Mouse (Mus musculus): Measurements from ENCODE around the gene Ube2q2. TPM values are rescaled to one million over a fixed set of nuclear protein-coding genes. Genes with fewer than 3 reads are reported as not detected.
"Not testable (repeated sequence)": the region's sequence is repeated elsewhere in the genome, so short reads cannot be mapped to it uniquely, and the experiment has no call there.

Gene Ube2q2
- polyA plus RNA-seq, 1 experiment, result not detected

- Histone ChIP-seq H3K27ac (ENCODE audit: insufficient read depth, low read depth, low read length) (no peak overlapping the region), H3K4me1 (ENCODE audit: control insufficient read depth, insufficient read depth, low read length) (no peaks in the 10 kb centered on the region), H3K4me3 (ENCODE audit: insufficient read depth, low read depth, low read length) (no peak overlapping the region)
- no peak for TF ChIP-seq CTCF (IDR thresholded peaks at IDR 0.05; ENCODE audit: insufficient read depth, low read depth, low read length)
- TF ChIP-seq POLR2A (IDR thresholded peaks at IDR 0.05; ENCODE audit: insufficient read depth, low read depth, low read length), result no peak
- 90% methylated on average over 4 of the region's 4 CpGs for WGBS
These were observed 79.5 kb downstream of the Ube2q2 start for GRCm38 (mm10) chr9:55228149-55228548.

- no peak overlapping the region for H3K4me3 ChIP-seq (ENCODE audit: insufficient read depth, low read depth, low read length)
- WGBS, result 81% methylated on average over 10 of the region's 10 CpGs
- no peak overlapping the region for H3K27ac ChIP-seq (ENCODE audit: insufficient read depth, low read depth, low read length)
- no peak for TF ChIP-seq POLR2A (IDR thresholded peaks at IDR 0.05; ENCODE audit: insufficient read depth, low read depth, low read length)
- TF ChIP-seq CTCF (IDR thresholded peaks at IDR 0.05; ENCODE audit: insufficient read depth, low read depth, low read length), result no peak
- H3K4me1 ChIP-seq (ENCODE audit: control insufficient read depth, insufficient read depth, low read length), result no peaks in the 10 kb centered on the region
These were observed 80.4 kb downstream of the Ube2q2 start for GRCm38 (mm10) chr9:55229010-55229409.

- H3K4me3 ChIP-seq (ENCODE audit: insufficient read depth, low read depth, low read length), result no peak overlapping the region
- no peaks in the 10 kb centered on the region for H3K4me1 ChIP-seq (ENCODE audit: control insufficient read depth, insufficient read depth, low read length)
- WGBS, result 77% methylated on average over 6 of the region's 6 CpGs
- H3K27ac ChIP-seq (ENCODE audit: insufficient read depth, low read depth, low read length), result no peak overlapping the region
- no peak for TF ChIP-seq CTCF (IDR thresholded peaks at IDR 0.05; ENCODE audit: insufficient read depth, low read depth, low read length)
These were observed 82.9 kb downstream of the Ube2q2 start for GRCm38 (mm10) chr9:55231544-55231943.

- Histone ChIP-seq H3K4me1 (ENCODE audit: control insufficient read depth, insufficient read depth, low read length) (no peaks in the 10 kb centered on the region), H3K27ac (ENCODE audit: insufficient read depth, low read depth, low read length) (no peak overlapping the region), H3K4me3 (ENCODE audit: insufficient read depth, low read depth, low read length) (no peak overlapping the region)
- WGBS, result 89% methylated on average over 5 of the region's 5 CpGs
- no peak for TF ChIP-seq POLR2A (IDR thresholded peaks at IDR 0.05; ENCODE audit: insufficient read depth, low read depth, low read length)
- TF ChIP-seq CTCF (IDR thresholded peaks at IDR 0.05; ENCODE audit: insufficient read depth, low read depth, low read length), result no peak
These were observed 83.5 kb downstream of the Ube2q2 start for GRCm38 (mm10) chr9:55232110-55232509.

DNA sequence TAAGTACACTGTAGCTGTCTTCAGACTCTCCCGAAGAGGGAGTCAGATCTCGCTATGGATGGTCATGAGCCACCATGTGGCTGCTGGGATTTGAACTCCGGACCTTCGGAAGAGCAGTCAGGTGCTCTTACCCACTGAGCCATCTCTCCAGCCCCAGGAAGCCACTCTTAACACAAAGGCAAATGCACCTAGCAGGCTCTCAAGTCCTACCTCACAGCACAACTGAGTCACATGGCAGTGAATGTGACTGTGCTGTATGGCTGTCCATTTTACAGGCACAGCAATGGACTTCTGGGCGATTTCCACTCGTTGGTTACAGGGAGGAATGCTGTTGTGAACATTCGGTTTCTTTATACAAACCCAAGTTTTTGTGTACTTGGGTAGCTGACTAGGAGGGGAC, 83.9 kb downstream of the Ube2q2 start:
- Histone ChIP-seq H3K27ac (ENCODE audit: insufficient read depth, low read depth, low read length) (no peak overlapping the region), H3K4me3 (ENCODE audit: insufficient read depth, low read depth, low read length) (no peak overlapping the region), H3K4me1 (ENCODE audit: control insufficient read depth, insufficient read depth, low read length) (no peaks in the 10 kb centered on the region)
- TF ChIP-seq CTCF (IDR thresholded peaks at IDR 0.05; ENCODE audit: insufficient read depth, low read depth, low read length), result no peak
- no peak for TF ChIP-seq POLR2A (IDR thresholded peaks at IDR 0.05; ENCODE audit: insufficient read depth, low read depth, low read length)
- 77% methylated on average over 7 of the region's 7 CpGs for WGBS

GRCm38 (mm10) chr9:55233076-55233475, 84.4 kb downstream of the Ube2q2 start:
- not testable (repeated sequence) for H3K4me3 ChIP-seq (ENCODE audit: insufficient read depth, low read depth, low read length); H3K4me1 ChIP-seq (ENCODE audit: control insufficient read depth, insufficient read depth, low read length); H3K27ac ChIP-seq (ENCODE audit: insufficient read depth, low read depth, low read length)
- WGBS, result 67% methylated on average over 11 of the region's 11 CpGs

DNA sequence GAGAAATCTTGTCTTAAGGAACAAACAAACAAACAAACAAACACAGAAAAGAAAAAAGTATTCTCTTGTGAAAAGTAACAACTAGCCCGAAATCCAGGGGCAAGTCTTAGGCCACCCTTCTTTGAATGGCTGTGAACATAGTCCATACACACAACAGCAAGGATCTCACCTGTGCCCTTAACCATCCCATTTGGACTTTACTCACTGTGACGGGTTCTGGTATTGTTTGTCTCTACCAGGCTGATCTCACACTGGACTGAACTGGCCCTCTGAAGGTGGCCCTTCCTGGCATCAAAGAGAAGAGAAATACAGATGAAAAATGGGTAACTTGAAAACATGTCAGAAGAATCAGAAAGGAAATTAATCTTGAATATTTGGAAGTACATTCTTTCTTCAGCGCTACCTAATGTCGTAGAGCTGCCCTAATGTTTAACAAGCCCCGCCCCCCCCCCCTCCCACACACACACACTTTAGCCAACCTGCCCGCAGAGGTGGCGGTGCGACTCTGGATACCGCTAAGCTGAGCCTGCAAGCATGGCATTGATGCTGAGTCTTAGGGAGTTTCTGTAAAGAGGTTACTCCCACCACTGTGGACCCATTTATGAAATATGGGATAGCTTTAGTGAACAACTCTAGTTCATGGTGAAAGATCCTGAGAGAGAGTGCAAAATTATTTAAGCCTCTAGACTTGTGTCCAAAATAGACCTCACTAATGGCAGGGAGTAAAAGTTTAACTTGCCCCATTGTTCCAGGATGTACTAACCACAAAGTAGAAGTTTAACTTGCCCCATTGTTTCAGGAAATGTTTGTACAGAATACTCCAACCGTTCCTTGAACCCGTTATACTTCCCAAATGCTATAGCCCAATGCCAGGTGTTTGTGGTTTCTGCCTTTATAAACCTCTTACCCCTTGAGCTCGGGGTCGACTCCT, 87.8 kb downstream of the Ube2q2 start:
- Histone ChIP-seq H3K27ac (ENCODE audit: insufficient read depth, low read depth, low read length) (no peak overlapping the region), H3K4me3 (ENCODE audit: insufficient read depth, low read depth, low read length) (no peak overlapping the region), H3K4me1 (ENCODE audit: control insufficient read depth, insufficient read depth, low read length) (no peaks in the 10 kb centered on the region)
- no peak for TF ChIP-seq CTCF (IDR thresholded peaks at IDR 0.05; ENCODE audit: insufficient read depth, low read depth, low read length)
- no peak for TF ChIP-seq POLR2A (IDR thresholded peaks at IDR 0.05; ENCODE audit: insufficient read depth, low read depth, low read length)
- WGBS, result 83% methylated on average over 13 of the region's 13 CpGs

DNA sequence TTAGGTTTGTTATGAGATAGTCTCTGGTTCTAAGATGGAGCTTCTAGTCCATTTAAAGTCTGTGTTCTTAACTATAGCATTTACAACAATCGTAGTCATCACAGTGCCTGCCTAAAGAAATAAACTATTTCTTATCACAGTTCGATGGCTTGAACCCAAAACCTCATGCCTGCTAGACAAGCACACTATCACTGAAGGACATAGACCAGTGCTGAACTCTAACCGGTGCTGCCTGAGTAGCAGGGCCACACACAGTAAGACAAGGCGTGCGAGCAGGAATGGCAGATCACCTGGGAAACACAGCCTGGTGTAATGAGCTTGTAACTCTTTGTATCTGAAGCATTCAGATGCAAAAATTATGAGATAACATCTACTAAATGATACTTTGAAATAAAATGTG, 92.2 kb downstream of the Ube2q2 start:
- TF ChIP-seq POLR2A (IDR thresholded peaks at IDR 0.05; ENCODE audit: insufficient read depth, low read depth, low read length) (no peak), CTCF (IDR thresholded peaks at IDR 0.05; ENCODE audit: insufficient read depth, low read depth, low read length) (no peak)
- no peaks in the 10 kb centered on the region; the same call in 1 of the 2 replicates for H3K4me1 ChIP-seq (ENCODE audit: control insufficient read depth, insufficient read depth, low read length)
- no peak overlapping the region for H3K27ac ChIP-seq (ENCODE audit: insufficient read depth, low read depth, low read length)
- WGBS, result 93% methylated on average over 5 of the region's 5 CpGs
- no peak overlapping the region for H3K4me3 ChIP-seq (ENCODE audit: insufficient read depth, low read depth, low read length)

- TF ChIP-seq POLR2A (IDR thresholded peaks at IDR 0.05; ENCODE audit: insufficient read depth, low read depth, low read length) (no peak), CTCF (IDR thresholded peaks at IDR 0.05; ENCODE audit: insufficient read depth, low read depth, low read length) (no peak)
- WGBS, result 37% methylated on average over 24 of the region's 24 CpGs
- H3K4me3 ChIP-seq (ENCODE audit: insufficient read depth, low read depth, low read length), result peak overlapping the region; percentile 19; the same call in 1 of the 2 replicates
- H3K27ac ChIP-seq (ENCODE audit: insufficient read depth, low read depth, low read length), result no peak overlapping the region
- H3K4me1 ChIP-seq (ENCODE audit: control insufficient read depth, insufficient read depth, low read length), result no peaks in the 10 kb centered on the region; the same call in 1 of the 2 replicates
These were observed 93.4 kb downstream of the Ube2q2 start for GRCm38 (mm10) chr9:55241863-55242685.

Data from olfactory bulb, adult 2 months (tissue).